8 mouse cellular contexts compared by ENCODE assay signal in genomic region chr19:6061021-6061533, GRCm38 (mm10). TPM values are rescaled to one million over a fixed set of nuclear protein-coding genes. Genes with fewer than 3 reads are reported as not detected.
DNase-seq lines count a peak whose midpoint lies in the region; ATAC-seq and TF ChIP-seq lines count a peak whose summit lies in the region.

Gene Znhit2, plus strand, starts transcription at chr19:6061192.

- ATAC-seq in hematopoietic stem cell, adult 5-6 weeks (replicated peaks in 1 of 2; ENCODE audit: insufficient read depth in 1 of 2, low FRiP score in 2 of 2, low TSS enrichment in 1 of 2, low read depth in 1 of 2, poor library complexity in 2 of 2, severe bottlenecking in 2 of 2): peak; percentile 74 to 75
- ATAC-seq in lung, embryonic 16.5 days (ENCODE audit: low read depth): peak; percentile 76

- H3K27me3 ChIP-seq in cerebellum, adult 2 months (ENCODE audit: control insufficient read depth, insufficient read depth, low read length): no peaks in the 10 kb centered on the region
- no peaks in the 10 kb centered on the region for H3K27me3 ChIP-seq in lung, embryonic 16.5 days (ENCODE audit: control insufficient read depth, insufficient read depth, low read depth, low read length)

- peaks cover 19% of the 10 kb centered on the region for H3K4me1 ChIP-seq in cerebellum, adult 2 months (ENCODE audit: control insufficient read depth, insufficient read depth, low read length)
- H3K4me1 ChIP-seq in lung, embryonic 16.5 days (replicated peaks; ENCODE audit: control insufficient read depth, insufficient read depth, low read length): peaks cover 24% of the 10 kb centered on the region

- peak; percentile 94 for DNase-seq in MEL-GATA-1-ER (ENCODE audit: extremely low read depth, low read depth)
- peak; percentile 88 to 91 for DNase-seq in cerebellum, adult 2 months
- peak; percentile 92 for DNase-seq in forelimb bud, embryonic 11.5 days (ENCODE audit: low read depth, low spot score)
- peak; percentile 85 for DNase-seq in layer of hippocampus, adult 9-10 months (ENCODE audit: low spot score)
- DNase-seq in ovary, postnatal 36 days (ENCODE audit: low spot score): peak; percentile 91
- DNase-seq in thymus, postnatal 25 days: peak; percentile 94

- peak; percentile 63 for TF ChIP-seq POLR2A in cerebellum, adult 2 months (IDR thresholded peaks at IDR 0.05; ENCODE audit: borderline replicate concordance, insufficient read depth, low read length)

- H3K27ac ChIP-seq in cerebellum, adult 2 months (ENCODE audit: insufficient read depth, low read length): peak within 1 kb of the TSS; percentile 67
- peak within 1 kb of the TSS; percentile 88 for H3K27ac ChIP-seq in lung, embryonic 16.5 days (ENCODE audit: low read length)

- H3K4me2 ChIP-seq in lung, embryonic 16.5 days (ENCODE audit: low read depth, low read length): peak within 1 kb of the TSS; percentile 83

- H3K36me3 ChIP-seq in lung, embryonic 16.5 days (ENCODE audit: control insufficient read depth, insufficient read depth, low read length): 0 out of 2 replicates have a peak, but pooled peaks cover 9% of the 10 kb centered on the region

- H3K9ac ChIP-seq in lung, embryonic 16.5 days (ENCODE audit: low read length): peak within 1 kb of the TSS; percentile 93

- under 1% methylated on average over 58 of the region's 58 CpGs for whole genome bisulfite sequencing in cerebellum, adult 2 months
- WGBS in lung, embryonic 16.5 days: under 1% methylated on average over 58 of the region's 58 CpGs

- H3K9me3 ChIP-seq in lung, embryonic 16.5 days (ENCODE audit: control insufficient read depth, low read length): no peaks in the 10 kb centered on the region

- TF ChIP-seq CTCF in cerebellum, adult 2 months (IDR thresholded peaks at IDR 0.05; ENCODE audit: borderline replicate concordance, insufficient read depth, low read depth, low read length): no peak

- H3K4me3 ChIP-seq in cerebellum, adult 2 months (replicated peaks; ENCODE audit: insufficient read depth, low read depth, low read length): peak within 1 kb of the TSS; percentile 75
- peak within 1 kb of the TSS; percentile 89 for H3K4me3 ChIP-seq in lung, embryonic 16.5 days (ENCODE audit: low read length)

RNA-seq across cellular contexts. Expression of gene Znhit2, which starts in this region (rescaled TPM):
- 50.8 and 51.5 TPM in 2 replicates for polyA plus RNA-seq in cerebellum, adult 2 months (2012; rRNA removed)
- 8.3 and 11.5 TPM in 2 replicates for total RNA-seq in hematopoietic stem cell, adult 5-6 weeks (2017)
- 26.2 and 28.6 TPM in 2 replicates for polyA plus RNA-seq in lung, embryonic 16.5 days (2015; fragmentation: Nextera tagmentation; extraction: Ambion mirVana)

Comparison
In these comparisons a context has a peak if more than half of its experiments do, and no peak if none do; other contexts are left out.
1. Peak in every context shown above with its lines: DNase-seq, ATAC-seq, H3K4me3 ChIP-seq and H3K27ac ChIP-seq.